Mouse (Mus musculus) CD4-positive, CD25-positive, alpha-beta regulatory T cell, adult 4 months (primary cell): ENCODE results near the gene Olfr1360. TPM values are rescaled to one million over a fixed set of nuclear protein-coding genes. Genes with fewer than 3 reads are reported as not detected.

Source experiments
- ATAC-seq: one replicate; pipeline ENCODE4 v1.8.0; 2017
- polyA plus RNA-seq, 2 experiments: library from polyadenylated mRNA; unstranded; fragments of 100-300 nt; shearing (Covaris generic); gene quantifications; one replicate each; pipeline ENCODE4 v1.2.1; 2017

The Olfr1360 gene
- polyA plus RNA-seq: not detected

GRCm38 (mm10) chr13:21677305-21677704 is at the start of gene Olfr1360:
Gene Olfr1360 (minus strand): TSS chr13:21677405.
- no peak for ATAC-seq

GRCm38 (mm10) chr13:21722993-21723836 is 46.0 kb upstream of the Olfr1360 start:
- no peak for ATAC-seq

- ATAC-seq: no peak
Measured at GRCm38 (mm10) chr13:21722373-21722925, 45.2 kb upstream of the Olfr1360 start.

DNA sequence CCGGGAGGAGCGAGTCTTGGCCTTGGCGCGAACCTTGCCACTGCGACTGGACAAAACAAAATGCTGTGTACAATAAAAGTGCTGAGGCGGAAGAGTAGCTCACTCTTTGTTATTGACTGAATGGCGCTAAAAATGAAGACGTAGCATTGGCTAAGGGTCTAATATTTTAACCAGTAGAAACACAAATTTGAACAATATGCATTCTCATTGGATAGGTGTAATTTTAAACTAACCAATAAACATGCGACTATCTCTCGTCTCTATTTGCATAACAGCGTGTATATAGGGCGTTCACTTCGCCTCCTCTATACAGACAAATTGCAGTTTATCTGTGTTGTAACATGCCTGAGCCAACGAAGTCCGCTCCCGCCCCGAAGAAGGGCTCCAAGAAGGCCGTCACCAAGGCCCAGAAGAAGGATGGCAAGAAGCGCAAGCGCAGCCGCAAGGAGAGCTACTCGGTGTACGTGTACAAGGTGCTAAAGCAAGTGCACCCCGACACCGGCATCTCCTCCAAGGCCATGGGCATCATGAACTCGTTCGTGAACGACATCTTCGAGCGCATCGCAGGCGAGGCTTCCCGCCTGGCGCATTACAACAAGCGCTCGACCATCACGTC is 44.7 kb upstream of the Olfr1360 start, which contains the start of gene Hist1h2bm:
Hist1h2bm (plus strand) TSS at position 288 of the 616 bp plus-strand sequence.
- peak; percentile 95 for ATAC-seq

- peak; percentile 10 for ATAC-seq
Measured at GRCm38 (mm10) chr13:21721107-21721756, 44.0 kb upstream of the Olfr1360 start.

DNA sequence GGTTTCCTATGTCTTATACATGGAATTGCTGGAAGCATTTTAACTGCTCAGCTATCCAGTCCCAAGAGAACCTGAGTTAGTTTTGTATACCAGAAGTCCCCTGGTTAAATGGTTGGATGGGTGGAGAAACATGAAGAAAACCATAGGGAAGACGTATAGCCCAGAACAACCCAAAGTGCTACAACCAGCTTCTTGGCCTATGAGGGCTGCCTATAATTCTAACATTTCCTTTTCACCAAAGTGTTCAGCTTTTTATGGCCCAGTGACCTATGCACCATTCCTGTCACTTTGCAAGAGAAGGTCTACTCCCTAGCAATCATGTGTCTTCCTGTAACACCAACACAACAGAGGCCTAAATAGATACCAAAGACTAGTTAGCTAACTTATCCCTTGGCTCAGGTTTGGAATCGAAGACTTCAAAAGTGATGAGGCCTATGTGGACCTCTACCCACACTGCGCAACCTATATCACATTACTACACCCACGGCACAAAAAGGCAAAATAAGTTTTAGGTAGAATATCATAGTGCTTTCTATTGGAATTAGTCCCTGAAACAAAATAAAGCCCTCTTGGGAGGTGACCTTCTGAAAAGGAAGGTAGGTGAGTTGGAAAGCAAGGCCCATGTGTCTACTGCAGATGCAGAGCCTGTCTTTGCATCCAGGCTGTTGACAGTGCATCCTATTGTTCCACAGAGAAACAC is 41.3 kb upstream of the Olfr1360 start:
- no peak for ATAC-seq

DNA sequence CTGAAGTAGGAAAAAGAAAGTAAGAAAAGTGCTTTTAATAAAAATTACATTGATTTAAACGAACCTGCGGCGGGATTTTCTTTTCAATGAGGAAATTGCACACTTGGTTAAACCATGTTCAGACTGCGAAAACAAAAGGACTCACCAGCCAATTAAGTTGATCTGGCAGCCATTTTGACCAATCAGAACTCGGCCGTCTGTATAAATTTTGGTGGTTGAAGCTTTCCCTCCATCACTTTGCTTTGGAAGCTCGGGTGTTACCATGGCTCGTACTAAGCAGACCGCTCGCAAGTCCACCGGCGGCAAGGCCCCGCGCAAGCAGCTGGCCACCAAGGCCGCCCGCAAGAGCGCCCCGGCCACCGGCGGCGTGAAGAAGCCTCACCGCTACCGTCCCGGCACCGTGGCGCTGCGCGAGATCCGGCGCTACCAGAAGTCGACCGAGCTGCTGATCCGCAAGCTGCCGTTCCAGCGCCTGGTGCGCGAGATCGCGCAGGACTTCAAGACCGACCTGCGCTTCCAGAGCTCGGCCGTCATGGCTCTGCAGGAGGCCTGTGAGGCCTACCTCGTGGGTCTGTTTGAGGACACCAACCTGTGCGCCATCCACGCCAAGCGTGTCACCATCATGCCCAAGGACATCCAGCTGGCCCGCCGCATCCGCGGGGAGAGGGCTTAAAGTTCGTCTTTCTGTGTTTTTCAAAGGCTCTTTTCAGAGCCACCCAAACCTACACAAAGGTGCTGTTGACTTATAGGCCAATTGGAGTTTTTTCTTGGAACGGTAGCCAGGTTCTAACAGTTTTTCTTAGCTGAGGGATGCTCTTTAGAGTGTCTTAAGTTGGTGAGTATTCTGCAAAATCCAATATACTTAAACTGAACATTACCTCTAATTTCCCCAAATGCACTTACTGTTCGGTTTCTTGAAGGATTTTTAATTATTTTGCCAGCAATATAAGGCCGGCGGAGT is 40.5 kb upstream of the Olfr1360 start, which contains the start of gene Hist1h3h:
Hist1h3h (plus strand) TSS at position 263 of the 961 bp plus-strand sequence.
- peak; percentile 52 for ATAC-seq

- peak; percentile 2 for ATAC-seq
Measured at GRCm38 (mm10) chr13:21716540-21717391, 39.6 kb upstream of the Olfr1360 start.

DNA sequence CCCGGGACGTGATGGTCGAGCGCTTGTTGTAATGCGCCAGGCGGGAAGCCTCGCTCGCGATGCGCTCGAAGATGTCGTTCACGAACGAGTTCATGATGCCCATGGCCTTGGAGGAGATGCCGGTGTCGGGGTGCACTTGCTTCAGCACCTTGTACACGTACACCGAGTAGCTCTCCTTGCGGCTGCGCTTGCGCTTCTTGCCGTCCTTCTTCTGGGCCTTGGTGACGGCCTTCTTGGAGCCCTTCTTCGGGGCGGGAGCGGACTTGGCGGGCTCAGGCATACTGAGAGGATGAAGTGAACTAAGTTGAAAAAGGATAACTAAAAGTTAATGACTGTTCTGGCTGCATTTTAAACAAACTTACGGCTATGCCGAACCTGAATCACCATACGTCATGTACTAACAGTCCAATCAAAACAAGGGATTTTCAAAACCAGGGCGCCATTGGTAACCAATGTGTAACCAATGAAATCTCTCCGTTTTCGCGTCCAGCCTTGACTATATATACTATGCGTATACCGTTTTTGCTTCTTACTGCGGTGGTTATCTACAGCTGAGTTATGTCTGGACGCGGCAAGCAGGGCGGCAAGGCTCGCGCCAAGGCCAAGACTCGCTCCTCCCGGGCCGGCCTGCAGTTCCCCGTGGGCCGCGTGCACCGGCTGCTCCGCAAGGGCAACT is 38.8 kb upstream of the Olfr1360 start, which contains the start of the genes Hist1h2bl and Hist1h2ai:
Hist1h2bl (minus strand) TSS at position 280 of the 676 bp plus-strand sequence.
Hist1h2ai (plus strand) TSS at position 559 of the 676 bp plus-strand sequence.
- ATAC-seq: peak; percentile 88

DNA sequence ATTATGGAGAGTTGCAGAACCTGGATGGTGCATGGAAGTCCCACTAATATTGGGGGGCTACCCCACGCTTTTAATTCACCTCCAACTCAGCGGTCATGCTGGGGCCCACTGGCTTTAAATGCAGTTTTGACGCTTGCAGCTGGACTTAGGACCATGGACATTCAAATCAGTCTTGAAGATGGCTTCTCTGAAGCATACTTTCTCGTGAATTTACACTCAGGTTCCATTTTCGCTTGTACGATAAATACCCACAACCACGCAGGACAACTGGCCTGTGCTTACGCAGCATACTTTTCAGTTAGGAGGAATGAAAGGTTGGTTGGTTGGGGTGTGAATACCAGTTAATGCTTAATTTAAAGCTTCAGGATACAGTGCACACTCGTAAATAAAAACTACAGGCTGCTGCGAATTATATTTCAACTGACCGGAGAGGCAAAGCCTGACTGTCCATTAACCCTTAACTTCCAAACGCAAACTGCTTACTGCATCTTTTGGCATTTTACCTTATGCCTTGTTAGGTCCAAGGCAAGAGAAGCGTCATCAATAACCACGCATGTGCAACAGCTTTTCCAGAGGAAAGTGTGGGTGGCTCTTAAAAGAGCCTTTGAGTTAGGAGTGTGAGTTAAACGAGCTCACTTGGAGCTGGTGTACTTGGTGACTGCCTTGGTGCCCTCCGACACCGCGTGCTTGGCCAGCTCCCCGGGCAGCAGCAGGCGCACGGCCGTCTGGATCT is 38.1 kb upstream of the Olfr1360 start:
- ATAC-seq: no peak

DNA sequence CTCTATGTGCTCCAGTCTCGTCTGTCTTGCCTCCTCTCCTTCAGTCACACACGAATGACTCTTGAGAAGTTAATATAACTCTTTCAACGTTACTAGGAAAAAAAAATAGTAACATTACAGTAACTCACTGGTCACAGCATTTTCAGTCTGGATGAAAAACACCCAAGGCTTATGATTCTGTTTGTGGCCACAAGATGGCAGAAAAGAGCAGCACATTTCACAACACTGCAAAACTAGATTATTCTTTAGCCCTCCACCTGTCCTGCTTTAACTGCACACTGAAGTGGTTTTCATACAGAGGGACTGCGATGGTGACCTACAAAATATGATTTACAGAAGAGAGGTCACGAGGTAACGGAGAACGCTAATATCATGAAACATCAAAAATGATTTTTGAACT is 37.5 kb upstream of the Olfr1360 start:
- ATAC-seq: no peak

- ATAC-seq: no peak
Measured at GRCm38 (mm10) chr13:21711698-21712097, 34.5 kb upstream of the Olfr1360 start.

GRCm38 (mm10) chr13:21710821-21711525 is 33.8 kb upstream of the Olfr1360 start:
- ATAC-seq: peak; percentile 71

GRCm38 (mm10) chr13:21710031-21710711 is 33.0 kb upstream of the Olfr1360 start:
- ATAC-seq: peak; percentile 75

DNA sequence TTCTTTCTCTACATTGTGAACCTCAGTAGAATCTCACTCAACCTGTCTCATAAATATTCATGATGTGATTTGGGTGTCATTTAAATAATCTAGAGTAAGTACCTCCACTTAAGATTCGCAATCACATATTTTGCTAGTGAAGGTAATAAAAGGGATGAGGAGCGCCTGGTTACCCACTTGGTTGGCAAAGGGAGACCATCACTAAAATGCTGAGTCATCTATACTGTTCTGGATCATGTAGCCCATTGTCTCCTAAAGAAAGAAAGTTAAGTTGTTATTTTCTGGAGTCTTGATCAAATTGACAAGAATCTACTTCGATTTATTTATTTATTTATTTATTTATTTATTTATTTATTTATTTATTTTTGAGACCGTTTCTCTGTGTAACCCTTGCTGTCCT is 29.5 kb upstream of the Olfr1360 start:
- no peak for ATAC-seq

DNA sequence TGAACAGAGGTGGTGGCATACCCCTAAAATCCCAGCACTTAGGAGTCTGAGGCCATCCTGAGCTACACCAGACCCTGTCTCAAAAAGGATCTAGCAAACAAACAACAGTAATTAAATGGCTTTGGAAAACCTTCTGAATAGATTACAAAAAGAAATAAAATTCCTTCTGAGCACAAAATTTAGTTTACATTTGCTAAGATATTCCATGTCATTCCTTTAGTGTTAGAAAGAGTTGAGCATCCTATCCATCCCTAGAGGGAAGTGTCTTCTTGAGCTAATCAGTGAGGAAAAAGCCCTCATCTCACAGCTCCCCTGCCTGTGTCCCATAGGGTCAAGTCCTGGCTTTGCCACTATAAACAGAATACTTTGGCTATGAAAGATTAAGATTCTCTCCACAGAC is 20.6 kb upstream of the Olfr1360 start, which contains the start of gene Olfr1359:
Olfr1359 (plus strand) TSS at position 301 of the 400 bp plus-strand sequence.
- no peak for ATAC-seq

GRCm38 (mm10) chr13:21663286-21663685 is 13.9 kb downstream of the Olfr1360 start, which contains the start of gene Olfr1361:
Gene Olfr1361 (minus strand): TSS chr13:21663386.
- ATAC-seq: no peak
